Mouse (Mus musculus) CH12.LX (cell line): ENCODE measurements around the gene Tfr2. TPM values are rescaled to one million over a fixed set of nuclear protein-coding genes. Genes with fewer than 3 reads are reported as not detected.

Experiments used
- DNase-seq: peaks from one replicate; pipeline ENCODE4 v3.0.0-alpha.2; 2013; ENCODE audit errors: extremely low read depth
- H3K27ac ChIP-seq: 2 replicates; pipeline ENCODE4 v1.5.1; 2012; ENCODE audit warnings: low read depth, mild to moderate bottlenecking, control low read depth, moderate library complexity; ENCODE audit not compliant: insufficient read depth
- H3K27me3 ChIP-seq: replicated peaks from 2 replicates; pipeline ENCODE3; 2012; ENCODE audit warnings: inconsistent platforms
- H3K36me3 ChIP-seq, 2 experiments: replicated peaks in 1 of 2; 2 replicates each; pipeline versions ENCODE3 to v1.6.1; 2012; ENCODE audit warnings: inconsistent platforms in 1 of 2, low read length in 1 of 2, mild to moderate bottlenecking in 1 of 2, mixed read lengths in 1 of 2, moderate library complexity in 1 of 2; ENCODE audit not compliant: control insufficient read depth in 1 of 2, insufficient read depth in 1 of 2
- H3K4me1 ChIP-seq, 2 experiments: 2 replicates each; pipeline ENCODE4 v1.6.1; 2012; ENCODE audit warnings: inconsistent platforms in 1 of 2, moderate library complexity in 1 of 2; ENCODE audit not compliant: insufficient read depth in 2 of 2, control insufficient read depth in 1 of 2
- H3K4me2 ChIP-seq: 2 replicates; pipeline ENCODE4 v1.6.1; 2012; ENCODE audit warnings: low read depth, mild to moderate bottlenecking, control low read depth; ENCODE audit not compliant: poor library complexity, insufficient read depth, severe bottlenecking
- H3K4me3 ChIP-seq, 3 experiments: fragments of 150-350 bp in 1 of 3; sonication (generic) in 1 of 3; replicated peaks in 1 of 3; 2 replicates each; pipeline versions ENCODE3 to v1.5.1; 2011 to 2012; ENCODE audit warnings: low read depth in 2 of 3, low read length in 2 of 3, mild to moderate bottlenecking in 2 of 3, moderate library complexity in 2 of 3, control low read depth in 1 of 3, improper control_type of control experiment in 1 of 3, inconsistent platforms in 1 of 3, mixed read lengths in 1 of 3; ENCODE audit not compliant: poor library complexity in 1 of 3
- H3K79me2 ChIP-seq: replicated peaks from 2 replicates; pipeline ENCODE4 v1.6.1; 2012; ENCODE audit warnings: mild to moderate bottlenecking, moderate library complexity; ENCODE audit not compliant: control insufficient read depth, poor library complexity, insufficient read depth, severe bottlenecking; ENCODE audit errors: extremely low read depth
- H3K9ac ChIP-seq: 2 replicates; pipeline ENCODE4 v1.6.1; 2012; ENCODE audit warnings: low read depth, mild to moderate bottlenecking, control low read depth, moderate library complexity; ENCODE audit not compliant: insufficient read depth
- H3K9me3 ChIP-seq: replicated peaks from 2 replicates; pipeline ENCODE3; 2012; ENCODE audit warnings: low read length, inconsistent platforms, mixed read lengths
- BHLHE40 ChIP-seq: IDR thresholded peaks from 2 replicates; pipeline ENCODE4 v1.6.1; 2011; ENCODE audit warnings: mild to moderate bottlenecking, low read depth, low read length, improper control_type of control experiment
- CHD2 ChIP-seq: IDR thresholded peaks from 2 replicates; pipeline ENCODE4 v1.6.1; 2011; ENCODE audit warnings: low read length, improper control_type of control experiment
- CTCF ChIP-seq, 2 experiments: IDR thresholded peaks in 1 of 2; conservative IDR thresholded peaks in 1 of 2; 2 replicates each; pipeline ENCODE4 v1.5.1; 2011 to 2012; ENCODE audit warnings: low read depth in 2 of 2, low read length in 2 of 2, improper control_type of control experiment in 1 of 2, inconsistent platforms in 1 of 2, mild to moderate bottlenecking in 1 of 2, moderate library complexity in 1 of 2
- ELF1 ChIP-seq: IDR thresholded peaks from 2 replicates; pipeline ENCODE4 v1.6.1; 2014; ENCODE audit warnings: low read depth, mild to moderate bottlenecking, inconsistent platforms, low read length, improper control_type of control experiment
- EP300 ChIP-seq: IDR thresholded peaks from 2 replicates; pipeline ENCODE4 v1.6.1; 2011; ENCODE audit warnings: low read length, improper control_type of control experiment
- GABPA ChIP-seq: IDR thresholded peaks from 2 replicates; pipeline ENCODE4 v1.6.1; 2012; ENCODE audit warnings: low read depth, low read length, improper control_type of control experiment, inconsistent platforms; ENCODE audit not compliant: insufficient replicate concordance
- HCFC1 ChIP-seq: IDR thresholded peaks from 2 replicates; pipeline ENCODE4 v1.6.1; 2012; ENCODE audit warnings: low read depth, mild to moderate bottlenecking, inconsistent platforms, low read length, improper control_type of control experiment
- IRF4 ChIP-seq: IDR thresholded peaks from 2 replicates; pipeline ENCODE4 v1.6.1; 2014; ENCODE audit warnings: low read depth, mild to moderate bottlenecking, inconsistent platforms, low read length, improper control_type of control experiment
- JUN ChIP-seq: IDR thresholded peaks from 2 replicates; pipeline ENCODE4 v1.6.1; 2011; ENCODE audit warnings: low read depth, mild to moderate bottlenecking, low read length, improper control_type of control experiment, moderate library complexity; ENCODE audit not compliant: insufficient read depth
- MAX ChIP-seq: IDR thresholded peaks from 2 replicates; pipeline ENCODE4 v1.6.1; 2011; ENCODE audit warnings: low read length, improper control_type of control experiment
- MAZ ChIP-seq: IDR thresholded peaks from 2 replicates; pipeline ENCODE4 v1.6.1; 2012; ENCODE audit warnings: low read depth, mild to moderate bottlenecking, inconsistent platforms, low read length, improper control_type of control experiment, moderate library complexity
- MEF2A ChIP-seq: IDR thresholded peaks from 2 replicates; pipeline ENCODE4 v1.6.1; 2014; ENCODE audit warnings: low read depth, mild to moderate bottlenecking, inconsistent platforms, low read length, improper control_type of control experiment, borderline replicate concordance
- NRF1 ChIP-seq: IDR thresholded peaks from 2 replicates; pipeline ENCODE4 v1.6.1; 2014; ENCODE audit warnings: low read depth, mild to moderate bottlenecking, inconsistent platforms, low read length, improper control_type of control experiment, moderate library complexity
- PAX5 ChIP-seq: IDR thresholded peaks from 2 replicates; pipeline ENCODE4 v1.6.1; 2012; ENCODE audit warnings: low read length, inconsistent platforms, mixed read lengths
- RAD21 ChIP-seq: IDR thresholded peaks from 2 replicates; pipeline ENCODE4 v1.6.1; 2011; ENCODE audit warnings: low read depth, mild to moderate bottlenecking, low read length, improper control_type of control experiment, moderate library complexity
- RCOR1 ChIP-seq: conservative IDR thresholded peaks from 2 replicates; pipeline ENCODE4 v1.6.1; 2012; ENCODE audit warnings: low read depth, mild to moderate bottlenecking, inconsistent platforms, low read length, improper control_type of control experiment
- SMC3 ChIP-seq: IDR thresholded peaks from 2 replicates; pipeline ENCODE4 v1.6.1; 2011; ENCODE audit warnings: low read depth, low read length, improper control_type of control experiment
- TBP ChIP-seq: conservative IDR thresholded peaks from 2 replicates; pipeline ENCODE4 v1.6.1; 2011; ENCODE audit warnings: low read depth, low read length, improper control_type of control experiment
- USF1 ChIP-seq: IDR thresholded peaks from 2 replicates; pipeline ENCODE4 v1.6.1; 2014; ENCODE audit warnings: low read depth, mild to moderate bottlenecking, inconsistent platforms, low read length, improper control_type of control experiment
- USF2 ChIP-seq: conservative IDR thresholded peaks from 2 replicates; pipeline ENCODE4 v1.6.1; 2011; ENCODE audit warnings: low read depth, low read length, improper control_type of control experiment
- ZC3H11A ChIP-seq: IDR thresholded peaks from 2 replicates; pipeline ENCODE4 v1.6.1; 2012; ENCODE audit warnings: low read depth, mild to moderate bottlenecking, inconsistent platforms, low read length, improper control_type of control experiment
- ZMIZ1 ChIP-seq: IDR thresholded peaks from 2 replicates; pipeline ENCODE4 v1.6.1; 2012; ENCODE audit warnings: low read depth, mild to moderate bottlenecking, inconsistent platforms, low read length, improper control_type of control experiment
- dilution Hi-C: fragments of 300-500 bp; cut with MboI; formaldehyde crosslinking; loops from 2 replicates; pipeline ENCODE4 v1.14.3; 2020; ENCODE audit warnings: low sequenced_read_pairs; ENCODE audit not compliant: extremely low pct_unique_long_range_greater_than_20kb, extremely low pct_ligation_motif_present
- in situ Hi-C: fragments of 300-500 bp; cut with MboI; formaldehyde crosslinking; loops from 3 replicates; pipeline ENCODE4 v1.14.3; 2019; ENCODE audit warnings: low sequenced_read_pairs, low pct_ligation_motif_present, low pct_unique_long_range_greater_than_20kb, mixed read lengths
- polyA plus RNA-seq: library from polyadenylated mRNA; unstranded; fragments of >175 nt; gene quantifications from 2 replicates; pipeline ENCODE4 v1.2.1, GENCODE M21; 2012; ENCODE audit warnings: low read depth; ENCODE audit not compliant: insufficient read length
- total RNA-seq, 2 experiments: library from RNA; depleted of rRNA; stranded (reverse); fragments of 300-350 nt in 1 of 2; fragments of >200 nt in 1 of 2; gene quantifications; 2 replicates each; pipeline ENCODE4 v1.2.3; 2012 to 2014

Tfr2 gene
- total and polyA plus RNA-seq, 3 experiments, result 0.67 to 2.2 (median 2.2) TPM

DNA sequence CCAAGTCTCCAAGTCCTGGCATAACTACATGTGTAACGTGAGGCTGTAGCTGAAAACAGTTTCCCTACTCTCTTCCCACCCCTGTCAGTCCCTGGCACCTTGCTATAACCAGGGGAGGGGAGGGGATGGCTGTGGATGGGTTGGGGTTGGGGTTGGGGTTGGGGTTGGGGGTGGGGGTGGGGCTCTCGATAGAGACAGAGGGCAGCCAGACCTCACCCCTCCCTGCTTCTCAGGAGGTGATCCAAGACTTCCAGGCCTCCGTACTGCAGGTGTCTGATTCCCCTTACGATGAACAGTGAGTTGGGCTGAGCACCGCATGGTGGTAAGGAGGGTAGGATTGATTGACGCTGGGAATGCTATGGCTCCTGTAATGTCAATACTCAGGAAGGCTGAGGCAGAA, 3.9 kb upstream of the Tfr2 start:
- TF ChIP-seq CHD2 (no peak), CTCF (conservative IDR thresholded peaks at IDR 0.05 in 1 of 2, IDR thresholded peaks at IDR 0.05 in 1 of 2; ENCODE audit: low read depth in 2 of 2, low read length in 2 of 2) (no peak), RCOR1 (no peak), ZMIZ1 (no peak), GABPA (no peak), HCFC1 (no peak), BHLHE40 (no peak), TBP (no peak), NRF1 (no peak), ZC3H11A (no peak), MEF2A (no peak), MAX (no peak), EP300 (no peak), RAD21 (no peak), SMC3 (no peak)
- in situ Hi-C loops, result loop anchor here (5.0 kb wide), 1 partner anchor 33 kb away; the partner anchor contains the start of genes Epo and Gnb2
- DNase-seq, result no peak
- dilution Hi-C loops, result no loop called here
- Histone ChIP-seq H3K27me3 (peaks cover 10% of the 10 kb centered on the region), H3K4me3 (no peak overlapping the region), H3K79me2 (no peaks in the 10 kb centered on the region), H3K4me1 (peaks cover 5 to 24% of the 10 kb centered on the region in 2 experiments), H3K9me3 (no peaks in the 10 kb centered on the region), H3K36me3 (no peaks in the 10 kb centered on the region), H3K4me2 (no peak overlapping the region), H3K9ac (no peak overlapping the region), H3K27ac (no peak overlapping the region)

DNA sequence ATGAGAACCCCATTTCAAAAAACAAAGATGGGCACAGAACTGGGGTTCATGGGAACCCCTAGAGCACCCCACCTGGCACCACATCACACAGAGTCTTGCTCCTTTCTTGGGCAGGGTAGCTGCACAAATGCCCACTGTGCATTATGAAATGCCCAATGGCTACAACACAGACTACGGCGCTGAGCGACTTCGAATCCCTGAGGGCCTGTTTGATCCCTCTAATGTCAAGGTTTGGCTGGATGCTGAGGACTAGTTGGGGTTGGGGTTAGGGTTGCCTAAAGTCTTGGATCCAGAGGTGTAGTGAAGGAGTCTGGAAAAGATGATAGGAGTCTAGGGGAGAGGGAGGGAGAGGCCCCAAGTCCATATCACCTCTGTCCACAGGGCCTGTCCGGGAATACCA, 3.2 kb upstream of the Tfr2 start:
- DNase-seq, result no peak
- Histone ChIP-seq H3K4me3 (no peak overlapping the region), H3K4me2 (no peak overlapping the region), H3K36me3 (no peaks in the 10 kb centered on the region), H3K27me3 (peaks cover 10% of the 10 kb centered on the region), H3K9ac (no peak overlapping the region), H3K79me2 (no peaks in the 10 kb centered on the region), H3K27ac (no peak overlapping the region)
- dilution Hi-C loops (no loop called here), in situ Hi-C loops (loop anchor here (5.0 kb wide), 1 partner anchor 34 kb away; the partner anchor contains the start of genes Epo and Gnb2)
- TF ChIP-seq MAZ (no peak), JUN (no peak), SMC3 (no peak), CTCF (conservative IDR thresholded peaks at IDR 0.05 in 1 of 2, IDR thresholded peaks at IDR 0.05 in 1 of 2; ENCODE audit: low read depth in 2 of 2, low read length in 2 of 2) (no peak), USF1 (no peak), IRF4 (no peak), MAX (no peak), PAX5 (no peak), ELF1 (no peak), USF2 (no peak)
- TF ChIP-seq, all 38 proteins: peak for 0
- Histone ChIP-seq H3K4me1 (peaks cover 5 to 31% of the 10 kb centered on the region in 2 experiments), H3K9me3 (no peaks in the 10 kb centered on the region)
